Mouse (Mus musculus): Measurements from ENCODE around the gene Tcp10a.
"Not testable (repeated sequence)": the region's sequence is repeated elsewhere in the genome, so short reads cannot be mapped to it uniquely, and the experiment has no call there.

The Tcp10a gene

DNA sequence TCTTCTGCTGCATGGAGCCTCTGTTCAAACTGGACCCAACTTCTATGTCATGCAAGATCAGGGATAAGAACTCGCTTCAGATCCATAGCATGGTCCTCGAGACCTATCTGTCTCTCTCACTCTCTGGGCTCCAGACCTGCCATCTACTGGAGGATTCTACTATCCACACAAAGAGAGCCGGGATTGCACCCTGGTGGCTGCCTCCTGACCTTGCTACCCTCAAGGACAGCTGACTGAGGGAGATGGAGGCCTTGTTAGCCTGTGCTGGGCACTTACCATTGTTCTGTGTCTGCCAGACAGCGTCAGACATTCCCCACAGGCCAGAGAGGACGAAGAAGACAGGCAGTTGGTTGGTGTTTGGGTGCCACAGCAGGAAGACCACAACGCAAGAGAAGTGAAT lies 45.0 kb downstream of the Tcp10a start:
- not testable (repeated sequence) for DNase-seq (ENCODE audit: low spot score)

GRCm38 (mm10) chr17:7371879-7372278 lies 47.4 kb downstream of the Tcp10a start, which contains the start of gene Gm49630:
Gm49630 (minus strand) TSS chr17:7371979.
- not testable (repeated sequence) for DNase-seq (ENCODE audit: low spot score)

DNA sequence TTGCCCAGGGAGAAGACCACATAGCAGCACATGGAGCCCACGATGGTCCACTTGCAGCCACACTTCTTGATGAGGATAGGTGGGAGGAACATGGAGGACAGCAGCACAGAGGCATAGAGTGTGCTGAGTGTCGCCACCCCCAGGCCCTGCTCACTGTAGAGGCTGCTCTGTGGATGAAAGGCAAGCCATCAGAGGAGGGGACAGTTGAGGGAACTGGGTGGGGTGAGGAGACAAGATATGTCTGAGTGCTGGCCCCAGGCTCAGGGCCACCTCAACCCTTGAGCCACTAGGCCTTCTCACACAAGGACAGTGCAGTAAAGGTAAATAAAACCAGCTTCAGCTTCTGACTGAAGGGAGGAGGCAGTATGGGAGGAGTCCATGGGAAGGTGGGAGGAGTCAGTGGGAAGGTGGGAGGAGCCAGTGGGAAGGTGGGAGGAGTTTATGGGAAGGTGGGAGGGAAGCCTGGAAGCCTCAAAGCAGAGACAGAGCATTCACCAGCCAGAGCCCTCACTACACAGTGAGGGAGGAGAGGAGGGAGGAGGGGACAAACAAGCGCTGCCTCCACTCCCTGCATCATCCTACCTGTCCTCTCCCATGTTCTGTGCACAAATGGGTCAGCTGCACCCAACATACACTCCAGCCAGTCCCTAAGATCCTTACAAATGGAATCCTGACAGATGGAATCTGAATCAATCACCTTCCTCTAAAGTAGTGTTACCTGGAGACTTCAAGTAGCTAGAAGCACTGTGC lies 52.7 kb downstream of the Tcp10a start:
- not testable (repeated sequence) for DNase-seq (ENCODE audit: low spot score)

GRCm38 (mm10) chr17:7377907-7378306 lies 53.5 kb downstream of the Tcp10a start:
- DNase-seq (ENCODE audit: low spot score) = not testable (repeated sequence)

- DNase-seq (ENCODE audit: low spot score) = not testable (repeated sequence)
Measured at GRCm38 (mm10) chr17:7382711-7383110, 58.3 kb downstream of the Tcp10a start.

DNA sequence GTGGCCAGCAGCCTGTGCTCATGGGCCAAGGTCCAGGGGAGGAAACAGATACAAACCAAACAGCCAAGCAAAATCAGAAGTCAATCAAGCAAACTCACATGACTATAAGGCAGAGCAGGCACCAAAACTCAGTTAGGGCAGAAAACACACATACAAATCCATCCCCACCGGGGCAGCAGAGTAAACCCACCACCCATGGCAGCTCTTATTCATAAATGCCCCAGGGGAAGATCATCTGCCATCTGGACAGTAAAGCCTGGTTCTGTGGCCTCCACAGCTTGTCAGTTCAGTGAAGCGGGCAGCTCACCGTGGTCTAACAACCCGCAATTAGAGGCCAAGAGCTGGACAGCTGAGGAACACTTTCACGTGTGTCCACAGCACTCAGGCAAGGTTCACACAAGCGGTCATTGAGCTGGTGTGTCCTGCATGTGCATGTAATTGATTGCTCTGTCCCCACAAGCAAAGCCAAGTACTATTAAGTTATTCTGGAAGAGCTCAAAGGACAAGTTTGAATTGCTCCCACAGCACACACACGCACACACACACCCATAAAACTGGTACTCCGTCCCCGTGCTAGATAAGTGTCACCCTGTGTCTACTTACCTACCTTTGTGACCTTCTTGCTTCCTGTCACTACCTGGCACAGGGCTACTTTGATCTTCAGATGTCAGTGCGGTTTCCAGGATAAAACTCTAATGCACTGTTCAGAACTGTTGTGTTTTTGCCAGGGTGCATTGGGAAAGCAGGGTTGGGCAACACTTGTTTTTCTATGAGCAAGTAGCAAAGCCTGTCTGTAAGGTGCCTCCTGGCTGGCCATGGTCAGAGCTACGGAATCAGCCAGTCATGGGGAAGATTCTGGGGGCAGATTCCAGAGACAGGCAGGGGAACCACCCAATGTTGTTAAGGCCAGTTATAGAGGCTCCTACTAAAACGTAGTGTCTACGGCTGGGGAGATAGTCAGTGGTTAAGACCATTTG lies 59.0 kb downstream of the Tcp10a start:
- DNase-seq (ENCODE audit: low spot score) = not testable (repeated sequence)

GRCm38 (mm10) chr17:7385364-7385763 lies 60.9 kb downstream of the Tcp10a start, which contains the start of gene Unc93a2:
Unc93a2 (minus strand) TSS chr17:7385464.
- DNase-seq (ENCODE audit: low spot score) = not testable (repeated sequence)

DNA sequence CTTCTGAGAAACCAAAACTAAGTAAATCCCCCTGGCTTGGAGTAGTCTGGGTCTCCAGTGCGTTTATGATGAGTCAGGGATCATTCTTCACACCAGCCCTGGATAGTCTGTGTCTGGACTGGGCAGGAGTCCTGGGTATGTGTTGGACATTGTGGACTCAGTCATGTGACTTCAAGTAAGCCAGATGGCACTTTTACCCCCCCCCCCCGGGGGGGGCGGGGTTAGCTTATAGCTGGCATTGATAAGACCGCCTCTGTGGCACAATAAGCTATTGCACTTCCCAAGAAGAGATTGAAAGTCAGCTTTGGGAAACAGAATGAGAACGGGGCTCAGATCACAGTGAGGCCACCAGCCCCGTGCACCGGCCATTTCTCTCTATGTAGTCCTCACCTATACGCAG lies 61.6 kb downstream of the Tcp10a start:
- not testable (repeated sequence) for DNase-seq (ENCODE audit: low spot score)

GRCm38 (mm10) chr17:7388341-7388957 lies 64.0 kb downstream of the Tcp10a start:
- not testable (repeated sequence) for DNase-seq (ENCODE audit: low spot score)

DNA sequence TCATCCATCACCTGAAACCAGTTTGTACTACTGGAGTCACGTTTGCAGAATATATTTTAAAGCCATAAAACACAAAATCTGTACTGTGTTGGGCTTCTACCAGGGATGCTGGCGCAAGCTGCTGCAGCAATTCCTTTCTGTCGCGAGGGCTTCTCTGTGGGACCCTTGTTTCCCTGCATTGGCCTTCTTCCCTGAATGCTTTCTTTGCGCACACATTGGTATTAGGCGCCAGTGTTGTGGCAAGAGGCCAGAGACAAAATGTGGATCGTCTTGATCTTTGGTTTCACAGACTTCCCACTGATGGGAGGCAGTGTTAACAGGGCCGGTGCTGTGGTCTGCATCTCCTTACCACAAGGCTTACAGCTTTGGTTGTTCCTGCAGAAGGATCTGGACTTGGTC lies 64.5 kb downstream of the Tcp10a start:
- not testable (repeated sequence) for DNase-seq (ENCODE audit: low spot score)

- not testable (repeated sequence) for DNase-seq (ENCODE audit: low spot score)
Measured at GRCm38 (mm10) chr17:7389898-7390297, 65.5 kb downstream of the Tcp10a start.

DNA sequence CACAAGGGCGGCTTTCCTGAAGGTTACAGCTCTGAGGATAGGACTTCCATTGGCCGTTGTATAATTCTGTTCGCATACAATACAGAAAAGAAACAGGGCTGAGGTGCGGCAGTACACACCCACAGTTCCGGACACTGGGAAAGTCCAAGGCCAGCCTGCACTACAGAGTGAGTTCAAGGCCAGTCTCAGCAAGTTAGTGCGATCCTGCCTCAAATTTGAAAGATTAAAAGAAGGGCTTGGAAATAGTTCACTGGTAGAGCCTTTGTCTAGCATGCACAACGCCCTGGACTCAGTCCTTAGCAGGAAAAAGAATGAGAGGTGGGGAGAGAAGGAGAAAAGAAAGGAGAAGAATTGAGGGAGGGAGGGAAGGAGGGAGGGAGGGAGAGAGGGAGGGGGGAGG lies 70.7 kb downstream of the Tcp10a start:
- not testable (repeated sequence) for DNase-seq (ENCODE audit: low spot score)

Measured in ovary, postnatal 10 days (tissue).